ENCODE assay signal across 13 mouse cellular contexts in genomic region chr2:104525506-104525905, GRCm38 (mm10). TPM values are rescaled to one million over a fixed set of nuclear protein-coding genes. Genes with fewer than 3 reads are reported as not detected.
A peak's percentile ranks its signal among the peaks of the same experiment; 100 is the strongest.
DNase-seq lines count a peak whose midpoint lies in the region; ATAC-seq lines count a peak whose summit lies in the region.
"Had no signal": no experiment of that assay in that cellular context is flagged by ENCODE, and none has a peak within 500 bp of the region (broad histone marks: within the 10 kb centered on the region; RNA-seq: fewer than 3 reads in every experiment).

No protein-coding gene starts in this region.

- no peak overlapping the region for H3K4me2 ChIP-seq in liver, embryonic 16.5 days (ENCODE audit: low read depth, low read length)
- H3K4me2 ChIP-seq in liver, embryonic 11.5 days: no peak overlapping the region
- no peak overlapping the region for H3K4me2 ChIP-seq in midbrain, embryonic 15.5 days

- no peak overlapping the region for H3K27ac ChIP-seq in liver, embryonic 16.5 days (ENCODE audit: low read length)
- no peak overlapping the region for H3K27ac ChIP-seq in liver, embryonic 11.5 days (ENCODE audit: low read depth, low read length)
- no peak overlapping the region for H3K27ac ChIP-seq in midbrain, embryonic 15.5 days

- H3K4me1 ChIP-seq in liver, embryonic 16.5 days (ENCODE audit: control insufficient read depth, low read depth, low read length): no peaks in the 10 kb centered on the region
- H3K4me1 ChIP-seq in liver, embryonic 11.5 days (replicated peaks; ENCODE audit: control insufficient read depth, insufficient read depth, low read length): no peaks in the 10 kb centered on the region
- no peaks in the 10 kb centered on the region for H3K4me1 ChIP-seq in midbrain, embryonic 15.5 days

- H3K27me3 ChIP-seq in liver, embryonic 16.5 days (ENCODE audit: control insufficient read depth, insufficient read depth, low read depth, low read length): no peaks in the 10 kb centered on the region
- no peaks in the 10 kb centered on the region for H3K27me3 ChIP-seq in liver, embryonic 11.5 days (replicated peaks; ENCODE audit: control insufficient read depth, insufficient read depth, low read length)
- H3K27me3 ChIP-seq in splenic B cell, adult 2 months (ENCODE audit: control insufficient read depth, insufficient read depth, low read length, poor library complexity, severe bottlenecking): no peaks in the 10 kb centered on the region
- H3K27me3 ChIP-seq in midbrain, embryonic 15.5 days (replicated peaks): no peaks in the 10 kb centered on the region
- H3K27me3 ChIP-seq: megakaryocyte, embryonic 14.5 days had no signal

- ATAC-seq in liver, embryonic 16.5 days (ENCODE audit: low read depth): peak; percentile 27; the same call in 1 of the 2 replicates
- no peak for ATAC-seq in liver, embryonic 11.5 days (replicated peaks; ENCODE audit: low FRiP score)
- ATAC-seq in inflammation-experienced regulatory T-cells, adult 6 months: peak; percentile 42
- ATAC-seq in midbrain, embryonic 15.5 days (replicated peaks): no peak

- H3K36me3 ChIP-seq in liver, embryonic 16.5 days (ENCODE audit: control insufficient read depth, insufficient read depth): no peaks in the 10 kb centered on the region
- H3K36me3 ChIP-seq in liver, embryonic 11.5 days (ENCODE audit: control insufficient read depth, insufficient read depth, low read length): no peaks in the 10 kb centered on the region
- H3K36me3 ChIP-seq in splenic B cell, adult 2 months (ENCODE audit: control insufficient read depth, insufficient read depth, low read length, poor library complexity, severe bottlenecking): no peaks in the 10 kb centered on the region
- no peaks in the 10 kb centered on the region for H3K36me3 ChIP-seq in midbrain, embryonic 15.5 days (replicated peaks)

- H3K4me3 ChIP-seq in liver, embryonic 16.5 days (ENCODE audit: low read depth, low read length): no peak overlapping the region
- no peak overlapping the region for H3K4me3 ChIP-seq in liver, embryonic 11.5 days (ENCODE audit: low read depth, low read length)
- H3K4me3 ChIP-seq in midbrain, embryonic 15.5 days: no peak overlapping the region
- H3K4me3 ChIP-seq: megakaryocyte, embryonic 14.5 days had no signal

- 8% methylated on average over 5 of the region's 5 CpGs for whole genome bisulfite sequencing in liver, embryonic 16.5 days (ENCODE audit: insufficient replicate concordance)
- WGBS in liver, embryonic 11.5 days: 17% methylated on average over 5 of the region's 5 CpGs
- 77% methylated on average over 5 of the region's 5 CpGs for WGBS in midbrain, embryonic 15.5 days

- no peaks in the 10 kb centered on the region for H3K9me3 ChIP-seq in liver, embryonic 16.5 days (replicated peaks; ENCODE audit: control insufficient read depth, low read length)
- no peaks in the 10 kb centered on the region for H3K9me3 ChIP-seq in liver, embryonic 11.5 days (ENCODE audit: control insufficient read depth, low read length)
- H3K9me3 ChIP-seq in midbrain, embryonic 15.5 days: no peaks in the 10 kb centered on the region
- H3K9me3 ChIP-seq: megakaryocyte, embryonic 14.5 days had no signal

- DNase-seq in liver, embryonic 11.5 days (ENCODE audit: low spot score): no peak
- DNase-seq in adrenal gland, postnatal 10 days: peak; percentile 59
- DNase-seq in splenic B cell, adult 2 months (ENCODE audit: low read depth, low spot score): peak; percentile 10
- DNase-seq in cerebellum, adult 9-10 months: no peak
- no peak for DNase-seq in left cerebral cortex, adult 8-10 months (ENCODE audit: low spot score in 2 of 2)
- DNase-seq: gastrocnemius, postnatal 36 days; kidney, postnatal 4 days; retina, postnatal 1 day; thymus, postnatal 4 days had no signal

- H3K9ac ChIP-seq in liver, embryonic 16.5 days (ENCODE audit: low read depth, low read length): no peak overlapping the region
- H3K9ac ChIP-seq in liver, embryonic 11.5 days (ENCODE audit: low read depth, low read length): no peak overlapping the region
- H3K9ac ChIP-seq in midbrain, embryonic 15.5 days: no peak overlapping the region

RNA-seq across cellular contexts. Expression of gene Hipk3, which starts 31.3 kb away (rescaled TPM):
- 7.4 and 7.5 TPM in 2 replicates for polyA plus RNA-seq in liver, embryonic 16.5 days (2015; fragmentation: Nextera tagmentation; extraction: Ambion mirVana)
- 17.4 and 18.3 TPM in 2 replicates for polyA plus RNA-seq in liver, embryonic 11.5 days (2014; fragmentation: Nextera tagmentation; extraction: Ambion mirVana)
- total RNA-seq in adrenal gland, postnatal 10 days (2021): 100 to 1,000 TPM; 150 to 164 TPM
- polyA plus RNA-seq in inflammation-experienced regulatory T-cells, adult 6 months (2017; shearing (Covaris generic)): 10 to 100 TPM; 11.2 to 16.3 (median 12.5) TPM
- total RNA-seq in left cerebral cortex, adult 8-10 months (2022): 100 to 1,000 TPM in 2 of 4 experiments, 10 to 100 TPM in 2; 91.0 to 102 (median 98.9) TPM
- polyA plus RNA-seq in midbrain, embryonic 15.5 days (2015; fragmentation: Nextera tagmentation; extraction: Ambion mirVana): 7.6 and 8.0 TPM in 2 replicates

Comparison
In these comparisons a context has a peak if more than half of its experiments do, and no peak if none do; other contexts are left out.
1. ATAC-seq: peak in liver, embryonic 16.5 days (single experiment) and inflammation-experienced regulatory T-cells, adult 6 months (single experiment); none in liver, embryonic 11.5 days (single experiment) and midbrain, embryonic 15.5 days (single experiment).
2. DNase-seq: peak in adrenal gland, postnatal 10 days (single experiment) and splenic B cell, adult 2 months (single experiment); none in liver, embryonic 11.5 days (single experiment), cerebellum, adult 9-10 months (single experiment) and left cerebral cortex, adult 8-10 months (0 of 2).